8 mouse cellular contexts compared by ENCODE assay signal in genomic region chr15:36939153-36939552, GRCm38 (mm10).
A peak's percentile ranks its signal among the peaks of the same experiment; 100 is the strongest.
DNase-seq lines count a peak whose midpoint lies in the region; ATAC-seq and TF ChIP-seq lines count a peak whose summit lies in the region.

No protein-coding gene starts in this region.

- whole genome bisulfite sequencing in cerebellum, adult 2 months, result 26% methylated on average over 9 of the region's 9 CpGs
- WGBS in spleen, adult 2 months, result 49% methylated on average over 9 of the region's 9 CpGs
- 37% methylated on average over 9 of the region's 9 CpGs for WGBS in liver, embryonic 12.5 days (ENCODE audit: insufficient replicate concordance)

- TF ChIP-seq CTCF in cerebellum, adult 2 months (IDR thresholded peaks at IDR 0.05; ENCODE audit: borderline replicate concordance, insufficient read depth, low read depth, low read length), result no peak
- TF ChIP-seq CTCF in spleen, adult 2 months (IDR thresholded peaks at IDR 0.05; ENCODE audit: extremely low read depth, insufficient read depth, insufficient read length, insufficient replicate concordance), result no peak

- peak overlapping the region; percentile 84 for H3K4me3 ChIP-seq in cerebellum, adult 2 months (replicated peaks; ENCODE audit: insufficient read depth, low read depth, low read length)
- peak overlapping the region; percentile 64; the same call in 1 of the 2 replicates for H3K4me3 ChIP-seq in spleen, adult 2 months (ENCODE audit: extremely low read depth, insufficient read depth, insufficient read length)
- peak overlapping the region; percentile 61 for H3K4me3 ChIP-seq in liver, embryonic 12.5 days

- intact Hi-C loops in gastrocnemius, postnatal 36 days (cut with DNase I), result loop anchor here (2.0 to 5.0 kb wide), 2 partner anchors 68 to 147 kb away; partner anchors contain the start of gene Zfp706

- H3K27me3 ChIP-seq in cerebellum, adult 2 months (ENCODE audit: control insufficient read depth, insufficient read depth, low read length), result no peaks in the 10 kb centered on the region
- H3K27me3 ChIP-seq in spleen, adult 2 months (ENCODE audit: control insufficient read depth, insufficient read depth, low read length), result no peaks in the 10 kb centered on the region
- no peaks in the 10 kb centered on the region; the same call in 1 of the 2 replicates for H3K27me3 ChIP-seq in liver, embryonic 12.5 days (replicated peaks)

- H3K9ac ChIP-seq in liver, embryonic 12.5 days, result peak overlapping the region; percentile 62

- no peak for TF ChIP-seq POLR2A in cerebellum, adult 2 months (IDR thresholded peaks at IDR 0.05; ENCODE audit: borderline replicate concordance, insufficient read depth, low read length)
- TF ChIP-seq POLR2A in spleen, adult 2 months (IDR thresholded peaks at IDR 0.05; ENCODE audit: low read depth, low read length), result no peak

- peak; percentile 19 for ATAC-seq in liver, embryonic 12.5 days
- no peak for ATAC-seq in inflammation-experienced regulatory T-cells, adult 6 months

- no peaks in the 10 kb centered on the region for H3K9me3 ChIP-seq in liver, embryonic 12.5 days (replicated peaks)

- no peak for DNase-seq in cerebellum, adult 2 months
- no peak for DNase-seq in cerebellum, postnatal 10 days
- no peak for DNase-seq in spleen, adult 2 months (ENCODE audit: low read depth in 1 of 2, low spot score in 2 of 2)
- DNase-seq in spleen, adult 12 weeks (ENCODE audit: low spot score), result no peak
- no peak for DNase-seq in gastrocnemius, postnatal 36 days
- DNase-seq in cerebellum, adult 9-10 months, result no peak

- no peaks in the 10 kb centered on the region for H3K36me3 ChIP-seq in spleen, adult 2 months (ENCODE audit: control insufficient read depth, insufficient read depth, low read length)
- H3K36me3 ChIP-seq in liver, embryonic 12.5 days, result no peaks in the 10 kb centered on the region

- H3K27ac ChIP-seq in cerebellum, adult 2 months (ENCODE audit: insufficient read depth, low read length), result peak overlapping the region; percentile 87
- peak overlapping the region; percentile 67 for H3K27ac ChIP-seq in spleen, adult 2 months (ENCODE audit: insufficient read depth, low read length)
- no peak overlapping the region for H3K27ac ChIP-seq in liver, embryonic 12.5 days

- H3K4me1 ChIP-seq in cerebellum, adult 2 months (ENCODE audit: control insufficient read depth, insufficient read depth, low read length), result peaks cover 42% of the 10 kb centered on the region
- H3K4me1 ChIP-seq in spleen, adult 2 months (ENCODE audit: control insufficient read depth, insufficient read depth, insufficient read length), result peaks cover 31% of the 10 kb centered on the region
- H3K4me1 ChIP-seq in liver, embryonic 12.5 days, result peaks cover 25% of the 10 kb centered on the region

- peak overlapping the region; percentile 90 for H3K4me2 ChIP-seq in liver, embryonic 12.5 days
